Mouse (Mus musculus): ENCODE measurements around the gene Zfp715. TPM values are rescaled to one million over a fixed set of nuclear protein-coding genes. Genes with fewer than 3 reads are reported as not detected.
"Not testable (repeated sequence)": the region's sequence is repeated elsewhere in the genome, so short reads cannot be mapped to it uniquely, and the experiment has no call there.

Gene Zfp715
- polyA plus RNA-seq, 1 experiment from 2014 or later: 22.0 TPM

DNA sequence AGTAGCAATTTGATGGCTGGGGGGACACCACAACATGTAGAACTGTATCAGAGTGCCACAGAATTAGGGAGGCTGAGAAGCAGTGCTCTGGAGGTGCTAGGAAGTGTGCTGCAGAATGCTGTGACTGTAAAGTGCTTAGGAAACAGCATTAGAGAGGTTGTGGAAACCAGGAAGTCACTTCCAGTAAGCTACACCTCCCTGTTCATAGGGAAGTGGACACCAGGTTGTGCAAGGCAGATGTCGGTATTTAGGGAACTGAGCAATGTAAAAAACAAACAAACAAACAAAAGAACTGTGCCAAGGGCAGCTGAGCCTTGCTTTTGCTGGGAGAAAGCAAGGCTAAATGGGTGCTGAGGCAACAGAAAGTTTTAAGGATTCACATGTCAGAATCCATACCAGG is 39.6 kb downstream of the Zfp715 start:
- ATAC-seq: no peak
- no peak overlapping the region for H3K4me2 ChIP-seq (ENCODE audit: low read length)
- no peak overlapping the region for H3K4me3 ChIP-seq (replicated peaks; ENCODE audit: low read length)
- no peaks in the 10 kb centered on the region for H3K4me1 ChIP-seq (replicated peaks; ENCODE audit: control insufficient read depth, insufficient read depth, low read length)
- H3K27me3 ChIP-seq (replicated peaks; ENCODE audit: control insufficient read depth, insufficient read depth, low read length): no peaks in the 10 kb centered on the region
- H3K9ac ChIP-seq (replicated peaks; ENCODE audit: low read depth, low read length): no peak overlapping the region
- no peaks in the 10 kb centered on the region for H3K36me3 ChIP-seq (ENCODE audit: control insufficient read depth, insufficient read depth)
- no peak overlapping the region for H3K27ac ChIP-seq (ENCODE audit: low read length)
- 90% methylated on average over 1 of the region's 1 CpGs for WGBS
- no peaks in the 10 kb centered on the region for H3K9me3 ChIP-seq (ENCODE audit: control insufficient read depth, low read length)

GRCm38 (mm10) chr7:43267359-43267758 is 45.7 kb downstream of the Zfp715 start:
- not testable (repeated sequence) for H3K4me3 ChIP-seq (replicated peaks; ENCODE audit: low read length); H3K4me2 ChIP-seq (ENCODE audit: low read length); H3K27ac ChIP-seq (ENCODE audit: low read length); H3K9me3 ChIP-seq (ENCODE audit: control insufficient read depth, low read length); H3K27me3 ChIP-seq (replicated peaks; ENCODE audit: control insufficient read depth, insufficient read depth, low read length); ATAC-seq; H3K4me1 ChIP-seq (replicated peaks; ENCODE audit: control insufficient read depth, insufficient read depth, low read length); H3K36me3 ChIP-seq (ENCODE audit: control insufficient read depth, insufficient read depth); H3K9ac ChIP-seq (replicated peaks; ENCODE audit: low read depth, low read length)
- 91% methylated on average over 13 of the region's 13 CpGs for WGBS

GRCm38 (mm10) chr7:43253540-43253939 is 59.6 kb downstream of the Zfp715 start:
- H3K4me1 ChIP-seq (replicated peaks; ENCODE audit: control insufficient read depth, insufficient read depth, low read length): no peaks in the 10 kb centered on the region
- no peak for ATAC-seq
- H3K27me3 ChIP-seq (replicated peaks; ENCODE audit: control insufficient read depth, insufficient read depth, low read length): no peaks in the 10 kb centered on the region
- no peak overlapping the region for H3K4me2 ChIP-seq (ENCODE audit: low read length)
- H3K9me3 ChIP-seq (ENCODE audit: control insufficient read depth, low read length): peaks cover 2% of the 10 kb centered on the region; the same call in 1 of the 2 replicates
- no peaks in the 10 kb centered on the region for H3K36me3 ChIP-seq (ENCODE audit: control insufficient read depth, insufficient read depth)
- no peak overlapping the region for H3K4me3 ChIP-seq (replicated peaks; ENCODE audit: low read length)
- no peak overlapping the region for H3K27ac ChIP-seq (ENCODE audit: low read length)
- H3K9ac ChIP-seq (replicated peaks; ENCODE audit: low read depth, low read length): no peak overlapping the region
- WGBS: 82% methylated on average over 7 of the region's 7 CpGs

GRCm38 (mm10) chr7:43250718-43251117 is 62.4 kb downstream of the Zfp715 start:
- H3K27me3 ChIP-seq (replicated peaks; ENCODE audit: control insufficient read depth, insufficient read depth, low read length); H3K36me3 ChIP-seq (ENCODE audit: control insufficient read depth, insufficient read depth); H3K4me3 ChIP-seq (replicated peaks; ENCODE audit: low read length); H3K9ac ChIP-seq (replicated peaks; ENCODE audit: low read depth, low read length); H3K9me3 ChIP-seq (ENCODE audit: control insufficient read depth, low read length); H3K4me1 ChIP-seq (replicated peaks; ENCODE audit: control insufficient read depth, insufficient read depth, low read length); H3K4me2 ChIP-seq (ENCODE audit: low read length); ATAC-seq; H3K27ac ChIP-seq (ENCODE audit: low read length): not testable (repeated sequence)
- 70% methylated on average over 1 of the region's 1 CpGs for WGBS

Other genes with a start within 250 kb of the Zfp715 start
- not detected in 2 replicates for gene Zfp936, start 199.1 kb downstream of the Zfp715 start, polyA plus RNA-seq (2015; fragmentation: Nextera tagmentation; extraction: Ambion mirVana)
- 0.22 TPM in 1 of 2 replicates, not detected in the other for gene Siglecf, start 38.0 kb upstream of the Zfp715 start, polyA plus RNA-seq (2015; fragmentation: Nextera tagmentation; extraction: Ambion mirVana)
- gene Siglecg, start 94.9 kb upstream of the Zfp715 start, polyA plus RNA-seq (2015; fragmentation: Nextera tagmentation; extraction: Ambion mirVana): not detected in 2 replicates
- not detected in 2 replicates for gene Lim2, start 114.4 kb upstream of the Zfp715 start, polyA plus RNA-seq (2015; fragmentation: Nextera tagmentation; extraction: Ambion mirVana)
- gene Nkg7, start 123.8 kb upstream of the Zfp715 start, polyA plus RNA-seq (2015; fragmentation: Nextera tagmentation; extraction: Ambion mirVana): not detected in 2 replicates
- not detected in 2 replicates for gene Cldnd2, start 127.5 kb upstream of the Zfp715 start, polyA plus RNA-seq (2015; fragmentation: Nextera tagmentation; extraction: Ambion mirVana)
- gene Etfb, start 130.8 kb upstream of the Zfp715 start, polyA plus RNA-seq (2015; fragmentation: Nextera tagmentation; extraction: Ambion mirVana): 123 and 127 TPM in 2 replicates
- gene Gm45233, start 130.8 kb upstream of the Zfp715 start, polyA plus RNA-seq (2015; fragmentation: Nextera tagmentation; extraction: Ambion mirVana): 0.42 TPM in 1 of 2 replicates, not detected in the other
- gene Vsig10l, start 149.9 kb upstream of the Zfp715 start, polyA plus RNA-seq (2015; fragmentation: Nextera tagmentation; extraction: Ambion mirVana): 5.5 and 7.3 TPM in 2 replicates
- gene Iglon5, start 176.8 kb upstream of the Zfp715 start, polyA plus RNA-seq (2015; fragmentation: Nextera tagmentation; extraction: Ambion mirVana): 4.3 and 4.5 TPM in 2 replicates
- gene 4931406B18Rik, start 192.6 kb upstream of the Zfp715 start, polyA plus RNA-seq (2015; fragmentation: Nextera tagmentation; extraction: Ambion mirVana): not detected in 2 replicates
- gene Cd33, start 231.1 kb upstream of the Zfp715 start, polyA plus RNA-seq (2015; fragmentation: Nextera tagmentation; extraction: Ambion mirVana): 0.92 and 1.9 TPM in 2 replicates
- 12.5 TPM in 2 replicates for gene Zfp658, start 249.0 kb upstream of the Zfp715 start, polyA plus RNA-seq (2015; fragmentation: Nextera tagmentation; extraction: Ambion mirVana)

Measured in forebrain, embryonic 16.5 days (tissue).